Mouse (Mus musculus): Measurements from ENCODE around the gene Rnf212b. TPM values are rescaled to one million over a fixed set of nuclear protein-coding genes. Genes with fewer than 3 reads are reported as not detected.
"Not testable (repeated sequence)": the region's sequence is repeated elsewhere in the genome, so short reads cannot be mapped to it uniquely, and the experiment has no call there.

Rnf212b gene
- polyA plus RNA-seq (2015; fragmentation: Nextera tagmentation; extraction: Ambion mirVana), result not detected in 2 replicates

DNA sequence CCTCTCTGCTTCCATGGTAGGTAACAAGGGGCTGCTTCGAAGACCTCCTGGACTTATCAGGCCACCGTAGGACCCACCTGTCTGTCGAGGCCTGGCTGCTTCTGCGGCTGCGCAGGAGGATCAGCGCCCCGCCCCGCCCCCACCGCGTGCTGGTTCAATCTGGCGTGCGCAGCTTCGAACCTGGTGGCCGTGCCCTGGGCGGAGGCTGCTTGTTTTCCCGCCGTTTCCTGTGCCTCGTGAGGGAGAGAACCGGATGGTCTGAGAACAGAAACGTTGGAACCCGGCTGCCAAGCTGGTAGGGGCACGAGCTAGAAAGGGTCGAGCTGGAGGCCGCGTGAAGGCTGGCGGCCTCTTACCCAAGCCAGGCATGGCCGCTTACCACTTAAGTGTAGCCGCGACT lies at the start of gene Rnf212b:
Rnf212b (plus strand) TSS at position 151 of the 400 bp plus-strand sequence.
- Histone ChIP-seq H3K27ac (no peak within 1 kb of the TSS), H3K27me3 (no peaks in the 10 kb centered on the region), H3K36me3 (no peaks in the 10 kb centered on the region), H3K4me3 (no peak within 1 kb of the TSS), H3K4me1 (replicated peaks) (no peaks in the 10 kb centered on the region), H3K9me3 (no peaks in the 10 kb centered on the region), H3K9ac (no peak within 1 kb of the TSS), H3K4me2 (no peak within 1 kb of the TSS)
- ATAC-seq (ENCODE audit: low FRiP score), result no peak
- 89% methylated on average over 29 of the region's 29 CpGs for WGBS

DNA sequence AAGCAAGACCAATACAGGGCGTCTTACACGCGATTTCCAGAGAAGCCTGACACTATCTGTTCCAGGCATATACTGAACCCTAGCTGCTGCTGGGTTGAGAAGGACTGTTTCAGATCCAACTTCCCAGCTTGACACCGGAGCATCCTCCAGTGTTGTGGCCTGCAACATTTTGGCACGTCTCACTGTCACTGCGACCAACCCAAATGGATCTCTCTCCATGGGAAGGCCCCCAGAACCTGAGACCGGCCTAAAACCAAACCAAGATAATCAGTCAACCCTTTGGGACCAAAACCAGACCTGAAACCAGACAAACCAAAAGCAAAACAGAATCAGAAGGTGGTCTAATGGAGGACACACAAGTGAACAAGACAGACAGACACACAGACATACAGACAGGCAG lies 47.0 kb upstream of the Rnf212b start:
- not testable (repeated sequence) for H3K27ac ChIP-seq; H3K4me1 ChIP-seq (replicated peaks); ATAC-seq (ENCODE audit: low FRiP score); H3K9ac ChIP-seq; H3K4me3 ChIP-seq; H3K36me3 ChIP-seq; H3K4me2 ChIP-seq; H3K9me3 ChIP-seq; H3K27me3 ChIP-seq
- WGBS, result 91% methylated on average over 7 of the region's 7 CpGs

DNA sequence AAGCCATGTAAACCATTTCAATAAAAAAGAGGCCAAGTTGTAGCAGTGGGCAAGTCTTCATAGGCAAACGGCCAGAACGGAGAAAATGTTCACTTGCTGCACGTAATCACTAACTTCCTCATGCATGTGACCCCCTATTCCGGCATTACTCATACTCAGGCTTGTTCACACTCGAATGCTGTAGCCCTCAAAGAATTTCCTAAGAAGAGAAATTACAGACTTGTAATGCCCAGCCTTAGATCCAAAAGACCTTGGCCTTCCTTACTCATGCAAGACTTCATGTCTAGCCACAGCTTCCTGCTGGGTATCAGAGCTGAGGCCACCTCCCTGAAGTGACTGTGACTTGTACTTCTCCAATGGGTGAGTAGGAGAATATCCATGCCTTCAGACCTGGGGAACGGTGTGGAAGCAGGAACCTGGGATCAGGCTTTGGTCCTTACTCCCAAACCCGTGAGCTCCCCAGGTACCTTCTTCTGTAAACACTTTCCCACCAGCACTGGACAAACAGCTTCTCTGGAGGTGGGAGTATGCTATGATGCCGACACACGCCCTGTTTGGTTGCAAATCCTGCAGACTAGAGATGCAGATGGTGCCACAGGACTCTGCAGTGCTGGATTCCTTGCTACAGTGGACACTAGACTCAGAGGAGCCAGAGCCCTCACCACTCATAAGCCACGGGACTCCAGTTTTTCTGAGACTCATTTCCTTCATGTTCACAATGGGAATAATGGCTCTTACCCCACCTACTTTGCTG lies 45.5 kb upstream of the Rnf212b start:
- ATAC-seq (ENCODE audit: low FRiP score), result no peak
- H3K36me3 ChIP-seq, result no peaks in the 10 kb centered on the region
- no peak overlapping the region for H3K4me2 ChIP-seq
- H3K9ac ChIP-seq, result no peak overlapping the region
- H3K4me1 ChIP-seq (replicated peaks), result no peaks in the 10 kb centered on the region; the same call in 1 of the 2 replicates
- no peak overlapping the region for H3K27ac ChIP-seq
- no peaks in the 10 kb centered on the region for H3K9me3 ChIP-seq
- 91% methylated on average over 10 of the region's 10 CpGs for WGBS
- no peaks in the 10 kb centered on the region for H3K27me3 ChIP-seq
- H3K4me3 ChIP-seq, result no peak overlapping the region

DNA sequence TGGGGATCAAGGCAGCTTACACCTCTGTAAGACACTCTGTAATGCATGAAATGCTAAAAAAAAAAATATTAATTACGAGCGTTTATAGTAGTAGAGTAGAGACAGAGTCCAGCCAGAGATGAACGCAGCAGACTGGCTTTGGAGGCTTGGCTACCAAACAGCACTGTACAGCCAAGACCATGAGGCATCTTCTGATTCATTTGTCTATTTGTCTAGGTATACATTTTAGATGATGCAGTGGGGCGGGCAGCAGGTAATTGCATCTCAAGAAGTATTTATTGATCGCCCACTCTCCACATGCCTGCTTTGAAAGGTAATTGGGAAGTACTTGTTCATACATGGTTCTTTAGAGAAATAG lies 44.9 kb upstream of the Rnf212b start:
- Histone ChIP-seq H3K4me3 (no peak overlapping the region), H3K9ac (no peak overlapping the region), H3K4me2 (no peak overlapping the region), H3K36me3 (no peaks in the 10 kb centered on the region), H3K27me3 (no peaks in the 10 kb centered on the region), H3K4me1 (replicated peaks) (no peaks in the 10 kb centered on the region; the same call in 1 of the 2 replicates), H3K9me3 (no peaks in the 10 kb centered on the region), H3K27ac (no peak overlapping the region)
- 92% methylated on average over 5 of the region's 5 CpGs for WGBS
- no peak for ATAC-seq (ENCODE audit: low FRiP score)

DNA sequence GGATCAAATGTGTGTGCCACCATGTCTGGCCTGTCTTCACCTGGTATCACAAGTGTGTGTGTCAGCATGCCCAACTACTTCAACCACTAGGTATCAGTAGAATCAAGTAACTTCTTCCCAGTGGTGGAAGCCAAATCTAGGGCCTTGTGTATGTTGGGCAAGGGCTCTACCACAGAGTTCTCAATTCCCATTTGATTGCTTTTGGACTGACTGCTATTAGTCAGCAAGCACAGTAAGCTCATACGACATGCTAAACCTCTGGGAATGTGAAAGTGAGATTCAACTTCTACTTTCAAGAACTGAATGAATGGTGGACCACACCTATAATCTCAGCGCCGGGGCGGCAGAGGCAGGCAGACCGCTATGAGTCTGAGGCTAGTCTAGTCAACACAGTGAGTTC lies 43.6 kb upstream of the Rnf212b start:
- 96% methylated on average over 5 of the region's 5 CpGs for WGBS
- no peak overlapping the region for H3K27ac ChIP-seq
- H3K4me3 ChIP-seq, result no peak overlapping the region
- no peaks in the 10 kb centered on the region; the same call in 1 of the 2 replicates for H3K4me1 ChIP-seq (replicated peaks)
- H3K36me3 ChIP-seq, result no peaks in the 10 kb centered on the region
- H3K4me2 ChIP-seq, result no peak overlapping the region
- no peaks in the 10 kb centered on the region for H3K9me3 ChIP-seq
- no peak overlapping the region for H3K9ac ChIP-seq
- H3K27me3 ChIP-seq, result no peaks in the 10 kb centered on the region
- no peak for ATAC-seq (ENCODE audit: low FRiP score)

DNA sequence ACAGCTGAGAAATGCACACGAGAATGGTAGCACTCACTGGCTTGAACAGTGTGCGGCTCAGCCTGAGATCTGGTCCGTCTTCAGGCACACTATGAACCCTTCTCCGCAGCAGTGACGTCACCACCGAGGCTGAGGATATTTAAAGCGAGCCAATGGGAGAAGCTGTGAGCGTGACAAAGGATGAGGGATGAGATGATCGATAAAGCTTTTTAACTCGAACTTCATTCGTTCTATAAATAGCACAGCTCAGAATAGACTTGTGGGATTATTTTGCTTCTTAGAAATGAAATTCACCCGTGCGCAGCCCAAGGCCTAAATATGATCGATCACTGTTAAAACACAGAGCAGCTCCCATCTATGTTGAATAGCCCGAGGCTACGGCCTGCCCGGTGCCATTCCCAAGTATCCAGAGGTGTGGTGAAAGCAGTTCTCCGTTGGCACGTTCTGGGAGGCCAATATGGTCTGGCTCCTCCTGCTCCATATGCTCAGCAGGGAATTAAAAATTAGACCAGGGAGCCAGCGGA lies 41.5 kb upstream of the Rnf212b start:
- Histone ChIP-seq H3K9me3 (no peaks in the 10 kb centered on the region), H3K9ac (no peak overlapping the region), H3K36me3 (no peaks in the 10 kb centered on the region), H3K27me3 (no peaks in the 10 kb centered on the region), H3K4me3 (no peak overlapping the region), H3K4me1 (replicated peaks) (no peaks in the 10 kb centered on the region; the same call in 1 of the 2 replicates), H3K27ac (0 out of 2 replicates have a peak overlapping the region, but pooled peaks have one; percentile 23), H3K4me2 (no peak overlapping the region)
- 74% methylated on average over 20 of the region's 20 CpGs for WGBS
- ATAC-seq (ENCODE audit: low FRiP score), result peak; percentile 82; the same call in 1 of the 2 replicates

DNA sequence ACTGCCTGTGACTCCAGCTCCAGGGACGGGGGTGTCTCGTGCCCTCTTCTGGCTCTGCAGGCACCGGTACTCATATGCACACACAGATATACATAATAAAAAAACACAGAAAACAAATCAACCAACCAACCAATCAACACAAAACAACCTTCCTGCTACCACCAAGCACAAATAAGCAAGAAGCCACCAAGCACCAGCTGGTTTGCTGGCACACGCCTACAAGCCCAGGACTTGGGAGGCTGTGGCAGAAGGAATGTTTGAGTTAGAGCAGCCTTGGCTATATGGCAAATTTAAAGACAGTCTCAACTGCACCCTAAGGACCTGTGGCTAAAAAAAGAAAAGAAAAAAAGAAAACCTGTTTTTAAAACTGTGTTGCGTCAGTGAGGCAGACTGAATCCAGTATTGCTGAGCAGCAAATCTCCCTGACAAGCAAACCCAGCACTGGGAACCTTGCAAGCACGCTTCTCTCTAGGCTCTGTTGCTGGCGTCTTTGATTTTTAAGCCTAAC lies 38.4 kb upstream of the Rnf212b start:
- Histone ChIP-seq H3K27ac (no peak overlapping the region), H3K36me3 (no peaks in the 10 kb centered on the region), H3K4me2 (no peak overlapping the region), H3K4me1 (replicated peaks) (peaks cover 6% of the 10 kb centered on the region), H3K27me3 (peaks cover 11% of the 10 kb centered on the region), H3K4me3 (no peak overlapping the region), H3K9ac (no peak overlapping the region), H3K9me3 (no peaks in the 10 kb centered on the region)
- ATAC-seq (ENCODE audit: low FRiP score), result no peak
- 88% methylated on average over 7 of the region's 7 CpGs for WGBS

DNA sequence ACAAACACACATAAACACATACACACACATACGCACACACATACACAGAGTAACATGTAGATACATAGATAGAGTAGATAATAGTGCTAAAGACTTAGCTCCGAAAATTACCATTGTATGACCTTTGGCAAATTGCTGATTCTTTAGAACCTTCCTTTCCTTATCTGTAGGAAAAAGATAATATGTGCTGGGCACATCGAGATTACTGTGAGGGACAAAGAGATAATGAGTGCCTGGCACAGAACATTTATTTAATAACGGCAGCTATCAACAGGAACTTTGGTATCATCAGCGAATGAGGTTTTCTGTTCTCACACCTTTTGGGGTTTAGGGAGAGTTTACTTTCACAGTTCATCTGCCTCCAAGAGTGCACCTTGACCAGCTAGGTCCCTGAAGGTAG lies 37.2 kb upstream of the Rnf212b start:
- no peak for ATAC-seq (ENCODE audit: low FRiP score)
- WGBS, result 93% methylated on average over 5 of the region's 5 CpGs

DNA sequence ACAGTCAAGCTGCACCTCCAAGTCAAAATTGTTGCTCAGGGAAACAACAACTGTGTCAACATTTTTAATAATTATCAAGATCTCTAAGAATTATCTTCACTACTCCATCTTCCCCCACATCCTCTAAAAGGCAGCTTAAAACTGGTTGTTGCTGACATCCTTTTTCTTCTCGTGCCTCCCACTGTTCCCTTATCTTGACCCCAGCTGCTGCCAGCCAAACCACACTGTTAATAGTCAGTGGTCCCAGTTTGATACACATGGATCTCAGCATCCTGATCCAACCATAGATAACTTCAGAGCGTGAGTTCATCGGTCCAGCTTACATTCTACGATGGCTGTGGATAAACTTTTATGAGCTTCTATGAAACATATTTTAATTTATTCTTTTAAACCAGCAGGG lies 36.0 kb upstream of the Rnf212b start:
- WGBS, result 87% methylated on average over 4 of the region's 4 CpGs
- no peak overlapping the region for H3K9ac ChIP-seq
- ATAC-seq (ENCODE audit: low FRiP score), result no peak
- peaks cover 11% of the 10 kb centered on the region for H3K4me1 ChIP-seq (replicated peaks)
- H3K9me3 ChIP-seq, result no peaks in the 10 kb centered on the region
- H3K4me2 ChIP-seq, result no peak overlapping the region
- H3K36me3 ChIP-seq, result no peaks in the 10 kb centered on the region
- H3K27ac ChIP-seq, result no peak overlapping the region
- H3K4me3 ChIP-seq, result no peak overlapping the region
- peaks cover 16% of the 10 kb centered on the region for H3K27me3 ChIP-seq

More for the DNA sequence above, 37.2 kb upstream of the Rnf212b start:
- Histone ChIP-seq H3K27me3 (peaks cover 11% of the 10 kb centered on the region), H3K4me3 (no peak overlapping the region), H3K4me1 (replicated peaks) (peaks cover 11% of the 10 kb centered on the region), H3K36me3 (no peaks in the 10 kb centered on the region), H3K27ac (no peak overlapping the region), H3K4me2 (no peak overlapping the region), H3K9ac (no peak overlapping the region), H3K9me3 (no peaks in the 10 kb centered on the region)

DNA sequence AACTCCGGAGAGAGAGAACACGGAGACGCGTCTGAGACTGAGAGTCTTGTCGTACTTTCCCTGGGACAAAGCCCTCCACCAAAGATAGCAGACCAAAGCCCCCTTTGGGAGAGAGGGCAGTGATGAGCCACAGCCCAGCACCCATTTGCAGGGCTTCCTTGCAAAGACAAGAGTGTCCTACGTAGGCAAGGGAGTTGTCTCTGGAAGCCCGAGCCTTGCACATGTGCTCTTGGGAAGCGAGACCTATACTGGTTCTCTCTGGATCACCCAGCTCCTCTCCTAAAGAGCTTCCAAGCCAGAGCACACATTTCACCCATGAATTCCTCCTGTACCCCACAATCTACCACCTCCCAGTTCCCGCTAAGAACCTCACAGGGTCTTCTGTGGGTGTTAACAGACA lies 33.9 kb upstream of the Rnf212b start:
- Histone ChIP-seq H3K9me3 (no peaks in the 10 kb centered on the region), H3K4me3 (peak overlapping the region; percentile 52), H3K4me2 (peak overlapping the region; percentile 85), H3K36me3 (no peaks in the 10 kb centered on the region), H3K27ac (no peak overlapping the region), H3K4me1 (replicated peaks) (peaks cover 11% of the 10 kb centered on the region), H3K27me3 (peaks cover 22% of the 10 kb centered on the region), H3K9ac (peak overlapping the region; percentile 71; the same call in 1 of the 2 replicates)
- 92% methylated on average over 9 of the region's 9 CpGs for WGBS
- ATAC-seq (ENCODE audit: low FRiP score), result no peak

DNA sequence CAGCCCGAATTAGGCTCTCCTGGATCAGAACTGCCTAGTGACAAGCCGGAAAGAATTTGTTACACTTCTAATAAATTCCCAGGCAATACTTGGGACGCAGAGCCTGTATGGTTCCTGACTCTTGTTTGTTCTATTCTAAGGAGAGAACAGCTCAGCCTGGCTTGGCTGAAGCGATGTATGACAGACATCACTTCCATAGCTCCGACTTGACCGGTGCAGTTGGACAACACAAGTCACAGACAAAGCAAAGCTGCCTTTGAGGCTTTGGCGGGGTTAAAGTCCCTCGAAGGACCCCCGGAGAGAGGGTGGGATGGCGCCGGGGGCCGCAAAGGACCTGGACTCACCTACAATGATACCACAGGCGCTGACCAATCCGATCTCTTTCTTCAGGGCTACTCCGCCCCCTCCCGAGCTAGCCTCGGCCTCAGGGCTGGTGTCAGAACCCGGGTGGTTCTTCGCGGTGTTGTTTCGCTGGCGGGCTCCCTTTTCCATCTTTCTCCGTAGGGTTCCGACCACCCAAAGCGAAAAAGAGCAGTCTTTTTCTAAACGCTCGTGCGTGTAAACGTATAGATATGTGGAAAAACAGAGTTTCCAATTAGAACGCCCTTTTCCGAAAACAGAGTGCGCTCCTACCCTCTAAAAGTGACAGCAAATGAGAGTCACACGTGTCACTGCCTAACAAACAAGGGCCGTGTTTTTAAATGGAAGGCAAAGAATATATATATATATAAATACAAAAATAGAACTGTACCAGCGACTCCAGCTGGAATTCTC lies 32.9 kb upstream of the Rnf212b start:
- Histone ChIP-seq H3K27ac (peak overlapping the region; percentile 66), H3K9me3 (no peaks in the 10 kb centered on the region), H3K27me3 (peaks cover 22% of the 10 kb centered on the region), H3K36me3 (no peaks in the 10 kb centered on the region), H3K4me2 (peak overlapping the region; percentile 85), H3K4me1 (replicated peaks) (peaks cover 11% of the 10 kb centered on the region), H3K9ac (peak overlapping the region; percentile 71), H3K4me3 (peak overlapping the region; percentile 52)
- WGBS, result 2% methylated on average over 35 of the region's 35 CpGs
- peak; percentile 87 for ATAC-seq (ENCODE audit: low FRiP score)

DNA sequence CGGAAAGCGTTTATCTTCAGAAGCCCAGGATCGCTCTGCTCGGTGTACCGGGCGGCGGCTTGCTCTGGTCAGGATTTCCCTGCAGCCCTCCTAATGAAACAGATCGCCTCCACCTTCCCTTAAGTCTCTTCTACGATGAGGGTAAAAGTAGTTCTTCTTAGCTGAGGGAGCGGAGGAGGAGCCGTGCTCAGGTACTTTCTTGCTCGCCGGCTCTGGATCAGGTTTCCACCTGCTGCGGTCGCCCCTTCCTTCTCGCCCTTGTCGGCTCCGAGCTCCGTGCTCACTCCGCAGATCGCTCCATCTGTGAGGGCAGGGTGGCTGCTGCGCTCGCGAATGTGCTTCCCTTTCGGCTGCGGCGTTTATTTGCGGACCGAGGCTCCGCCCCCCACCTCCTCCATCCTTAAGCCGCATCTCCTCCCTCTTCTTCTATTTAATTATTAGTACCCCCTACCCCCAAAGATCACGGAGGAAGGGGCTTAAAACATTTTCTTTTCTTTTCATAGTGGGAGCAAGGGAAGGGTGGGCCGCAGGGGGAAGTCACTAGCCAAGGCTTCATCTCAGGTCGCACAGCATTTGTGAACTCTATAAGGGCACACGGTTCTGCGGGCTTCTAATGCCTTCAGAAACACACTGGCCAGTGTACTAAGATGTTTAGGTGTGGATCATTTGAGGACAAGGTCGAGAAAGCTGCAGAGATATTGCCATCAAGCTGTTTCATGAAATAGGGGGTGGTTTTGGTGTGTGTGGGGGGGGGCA lies 32.2 kb upstream of the Rnf212b start, which contains the start of gene Slc7a8:
Slc7a8 (minus strand) TSS at position 337 of the 756 bp plus-strand sequence.
- Histone ChIP-seq H3K27me3 (peaks cover 22% of the 10 kb centered on the region), H3K9me3 (no peaks in the 10 kb centered on the region), H3K9ac (peak within 1 kb of the TSS; percentile 71), H3K27ac (peak within 1 kb of the TSS; percentile 66), H3K4me1 (replicated peaks) (peaks cover 11% of the 10 kb centered on the region), H3K36me3 (no peaks in the 10 kb centered on the region), H3K4me3 (peak within 1 kb of the TSS; percentile 52), H3K4me2 (peak within 1 kb of the TSS; percentile 85)
- WGBS, result 1% methylated on average over 36 of the region's 37 CpGs
- ATAC-seq (ENCODE audit: low FRiP score), result peak; percentile 80
